Mouse (Mus musculus) midbrain, embryonic 11.5 days (tissue): ENCODE measurements around the gene Rbmxl2. TPM values are rescaled to one million over a fixed set of nuclear protein-coding genes. Genes with fewer than 3 reads are reported as not detected.
A peak's percentile ranks its signal among the peaks of the same experiment; 100 is the strongest.

Source experiments
- ATAC-seq: fragments of 200-750 bp; cut with Nextera tagmentation; 2 replicates; pipeline ENCODE4 v1.8.0; 2017; ENCODE audit warnings: moderate TSS enrichment, moderate library complexity; ENCODE audit not compliant: low FRiP score
- DNase-seq: peaks from one replicate; pipeline ENCODE4 v3.0.0; 2015; ENCODE audit warnings: low spot score; ENCODE audit errors: missing footprints
- H3K27ac ChIP-seq: fragments of 300-500 bp; sonication (generic); 2 replicates; pipeline ENCODE4 v1.5.1; 2014; ENCODE audit warnings: low read depth, low read length
- H3K27me3 ChIP-seq: fragments of 300-500 bp; sonication (generic); 2 replicates; pipeline ENCODE4 v1.6.1; 2014; ENCODE audit warnings: mild to moderate bottlenecking, low read length, moderate library complexity, mixed read lengths; ENCODE audit not compliant: control insufficient read depth, insufficient read depth
- H3K36me3 ChIP-seq: fragments of 300-500 bp; sonication (generic); 2 replicates; pipeline ENCODE4 v1.6.1; 2014; ENCODE audit warnings: mild to moderate bottlenecking, low read length, moderate library complexity, mixed read lengths; ENCODE audit not compliant: control insufficient read depth, insufficient read depth
- H3K4me1 ChIP-seq: fragments of 300-500 bp; sonication (generic); 2 replicates; pipeline ENCODE4 v1.6.1; 2014; ENCODE audit warnings: low read length; ENCODE audit not compliant: control insufficient read depth, insufficient read depth
- H3K4me2 ChIP-seq: fragments of 300-500 bp; sonication (generic); 2 replicates; pipeline ENCODE4 v1.6.1; 2014; ENCODE audit warnings: mild to moderate bottlenecking, moderate library complexity
- H3K4me3 ChIP-seq: fragments of 300-500 bp; sonication (generic); 2 replicates; pipeline ENCODE4 v1.5.1; 2014; ENCODE audit warnings: low read depth, low read length
- H3K9ac ChIP-seq: fragments of 300-500 bp; sonication (generic); 2 replicates; pipeline ENCODE4 v1.6.1; 2014; ENCODE audit warnings: low read length
- H3K9me3 ChIP-seq: fragments of 300-500 bp; sonication (generic); 2 replicates; pipeline ENCODE4 v1.6.1; 2016; ENCODE audit warnings: low read length; ENCODE audit not compliant: control insufficient read depth
- WGBS: fragments of 180-500 bp; shearing (Covaris S2); extraction: QIAGEN DNeasy Blood & Tissue Kit; methylation state at CpG from one replicate; pipeline ENCODE4 v1.1.7; 2014; 5-methylcytosine and 5-hydroxymethylcytosine counted together
- polyA plus RNA-seq: library from polyadenylated mRNA; unstranded; fragments of >200 nt; fragmentation: Nextera tagmentation; extraction: Ambion mirVana; gene quantifications from 2 replicates; pipeline ENCODE4 v1.2.1, GENCODE M21; 2014

The Rbmxl2 gene
- 0.15 TPM in 1 of 2 replicates, not detected in the other for polyA plus RNA-seq

- H3K9me3 ChIP-seq: peaks cover 12% of the 10 kb centered on the region
- H3K4me1 ChIP-seq: no peaks in the 10 kb centered on the region
- peaks cover 24% of the 10 kb centered on the region for H3K27me3 ChIP-seq
- peak; percentile 85 for DNase-seq
- no peak within 1 kb of the TSS for H3K9ac ChIP-seq
- no peak within 1 kb of the TSS for H3K27ac ChIP-seq
- 0 out of 2 replicates have a peak within 1 kb of the TSS, but pooled peaks have one; percentile 19 for H3K4me2 ChIP-seq
- peak; percentile 35; the same call in 1 of the 2 replicates for ATAC-seq
- H3K4me3 ChIP-seq: peak within 1 kb of the TSS; percentile 17; the same call in 1 of the 2 replicates
- H3K36me3 ChIP-seq: no peaks in the 10 kb centered on the region
- WGBS: 41% methylated on average over 61 of the region's 70 CpGs
Observed at GRCm38 (mm10) chr7:107209204-107209860, at the start of gene Rbmxl2. Rbmxl2 (plus strand) TSS chr7:107209445.

GRCm38 (mm10) chr7:107166690-107167089 lies 42.6 kb upstream of the Rbmxl2 start, which contains the start of gene Nlrp14:
Nlrp14 (plus strand) TSS chr7:107166990.
- Histone ChIP-seq H3K27me3 (no peaks in the 10 kb centered on the region), H3K9me3 (no peaks in the 10 kb centered on the region), H3K4me1 (no peaks in the 10 kb centered on the region), H3K4me3 (no peak within 1 kb of the TSS), H3K9ac (no peak within 1 kb of the TSS), H3K27ac (no peak within 1 kb of the TSS), H3K36me3 (no peaks in the 10 kb centered on the region), H3K4me2 (no peak within 1 kb of the TSS)
- WGBS: 85% methylated on average over 10 of the region's 10 CpGs
- DNase-seq (no peak), ATAC-seq (no peak)

- H3K36me3 ChIP-seq: no peaks in the 10 kb centered on the region
- 49% methylated on average over 2 of the region's 2 CpGs for WGBS
- no peak overlapping the region for H3K4me3 ChIP-seq
- no peaks in the 10 kb centered on the region for H3K4me1 ChIP-seq
- H3K27me3 ChIP-seq: no peaks in the 10 kb centered on the region
- no peaks in the 10 kb centered on the region for H3K9me3 ChIP-seq
- no peak overlapping the region for H3K27ac ChIP-seq
- no peak overlapping the region for H3K9ac ChIP-seq
- no peak overlapping the region for H3K4me2 ChIP-seq
- no peak for ATAC-seq
- DNase-seq: no peak
Observed at GRCm38 (mm10) chr7:107180406-107180805, 28.8 kb upstream of the Rbmxl2 start.

- no peaks in the 10 kb centered on the region for H3K27me3 ChIP-seq
- ATAC-seq (no peak), DNase-seq (no peak)
- 51% methylated on average over 3 of the region's 3 CpGs for WGBS
- no peaks in the 10 kb centered on the region for H3K36me3 ChIP-seq
- H3K9ac ChIP-seq: no peak overlapping the region
- no peak overlapping the region for H3K4me2 ChIP-seq
- no peak overlapping the region for H3K27ac ChIP-seq
- no peaks in the 10 kb centered on the region for H3K4me1 ChIP-seq
- H3K9me3 ChIP-seq: no peaks in the 10 kb centered on the region
- H3K4me3 ChIP-seq: no peak overlapping the region
Observed at GRCm38 (mm10) chr7:107201817-107202216, 7.4 kb upstream of the Rbmxl2 start.

- H3K27me3 ChIP-seq: peaks cover 24% of the 10 kb centered on the region
- DNase-seq (no peak), ATAC-seq (no peak)
- H3K4me1 ChIP-seq: no peaks in the 10 kb centered on the region
- H3K4me2 ChIP-seq: no peak overlapping the region
- H3K9me3 ChIP-seq: peaks cover 12% of the 10 kb centered on the region
- WGBS: 81% methylated on average over 3 of the region's 3 CpGs
- H3K9ac ChIP-seq: no peak overlapping the region
- no peaks in the 10 kb centered on the region for H3K36me3 ChIP-seq
- no peak overlapping the region for H3K27ac ChIP-seq
- no peak overlapping the region for H3K4me3 ChIP-seq
Observed at GRCm38 (mm10) chr7:107207843-107208242, 1.4 kb upstream of the Rbmxl2 start.

GRCm38 (mm10) chr7:107210126-107210576 lies 906 bp downstream of the Rbmxl2 start:
- WGBS: 26% methylated on average over 56 of the region's 77 CpGs
- Histone ChIP-seq H3K27ac (no peak overlapping the region), H3K36me3 (no peaks in the 10 kb centered on the region), H3K4me2 (0 out of 2 replicates have a peak overlapping the region, but pooled peaks have one; percentile 19), H3K9me3 (peaks cover 12% of the 10 kb centered on the region), H3K4me1 (no peaks in the 10 kb centered on the region), H3K9ac (no peak overlapping the region), H3K27me3 (peaks cover 24% of the 10 kb centered on the region), H3K4me3 (peak overlapping the region; percentile 17; the same call in 1 of the 2 replicates)
- ATAC-seq (peak; percentile 54; the same call in 1 of the 2 replicates), DNase-seq (no peak)

- Histone ChIP-seq H3K27ac (no peak overlapping the region), H3K36me3 (no peaks in the 10 kb centered on the region), H3K4me2 (no peak overlapping the region), H3K9me3 (no peaks in the 10 kb centered on the region), H3K4me1 (no peaks in the 10 kb centered on the region), H3K9ac (no peak overlapping the region), H3K27me3 (peaks cover 9% of the 10 kb centered on the region; the same call in 1 of the 2 replicates), H3K4me3 (no peak overlapping the region)
- no peak for DNase-seq
- ATAC-seq: peak; percentile 52; the same call in 1 of the 2 replicates
Observed at GRCm38 (mm10) chr7:107215723-107216122, 6.5 kb downstream of the Rbmxl2 start.

GRCm38 (mm10) chr7:107216845-107217244 lies 7.6 kb downstream of the Rbmxl2 start:
- WGBS: 87% methylated on average over 2 of the region's 2 CpGs
- H3K4me3 ChIP-seq: no peak overlapping the region
- no peaks in the 10 kb centered on the region for H3K4me1 ChIP-seq
- H3K4me2 ChIP-seq: no peak overlapping the region
- H3K9me3 ChIP-seq: no peaks in the 10 kb centered on the region
- no peaks in the 10 kb centered on the region for H3K27me3 ChIP-seq
- ATAC-seq: no peak
- H3K36me3 ChIP-seq: no peaks in the 10 kb centered on the region
- H3K27ac ChIP-seq: no peak overlapping the region
- no peak overlapping the region for H3K9ac ChIP-seq
- DNase-seq: no peak

- WGBS: 19% methylated on average over 3 of the region's 3 CpGs
- Histone ChIP-seq H3K27me3 (no peaks in the 10 kb centered on the region), H3K9ac (no peak overlapping the region), H3K4me3 (no peak overlapping the region), H3K9me3 (no peaks in the 10 kb centered on the region), H3K4me2 (no peak overlapping the region), H3K4me1 (no peaks in the 10 kb centered on the region), H3K27ac (no peak overlapping the region), H3K36me3 (no peaks in the 10 kb centered on the region)
- no peak for ATAC-seq
- DNase-seq: no peak
Observed at GRCm38 (mm10) chr7:107236854-107237253, 27.6 kb downstream of the Rbmxl2 start.
